Mouse (Mus musculus) limb, embryonic 12.5 days (tissue): Measurements from ENCODE around the gene Ccdc33. TPM values are rescaled to one million over a fixed set of nuclear protein-coding genes. Genes with fewer than 3 reads are reported as not detected.

Experiments used
- ATAC-seq: fragments of 200-750 bp; cut with Nextera tagmentation; 2 replicates; pipeline ENCODE4 v1.8.0; 2017; ENCODE audit warnings: low read depth, moderate TSS enrichment; ENCODE audit not compliant: insufficient number of reproducible peaks, insufficient read depth, low FRiP score, low TSS enrichment
- H3K27ac ChIP-seq: fragments of 300-500 bp; sonication (generic); 2 replicates; pipeline ENCODE4 v1.5.1; 2016; ENCODE audit warnings: mild to moderate bottlenecking, moderate library complexity
- H3K27me3 ChIP-seq: fragments of 300-500 bp; sonication (generic); 2 replicates; pipeline ENCODE4 v1.6.1; 2016; ENCODE audit warnings: mild to moderate bottlenecking, moderate library complexity
- H3K36me3 ChIP-seq: fragments of 300-500 bp; sonication (generic); 2 replicates; pipeline ENCODE4 v1.6.1; 2016; ENCODE audit warnings: mild to moderate bottlenecking, moderate library complexity
- H3K4me1 ChIP-seq: fragments of 300-500 bp; sonication (generic); replicated peaks from 2 replicates; pipeline ENCODE4 v1.6.1; 2016
- H3K4me2 ChIP-seq: fragments of 300-500 bp; sonication (generic); 2 replicates; pipeline ENCODE4 v1.6.1; 2016; ENCODE audit warnings: mild to moderate bottlenecking, moderate library complexity
- H3K4me3 ChIP-seq: fragments of 300-500 bp; sonication (generic); replicated peaks from 2 replicates; pipeline ENCODE4 v1.5.1; 2016; ENCODE audit warnings: mild to moderate bottlenecking
- H3K9ac ChIP-seq: fragments of 300-500 bp; sonication (generic); replicated peaks from 2 replicates; pipeline ENCODE4 v1.6.1; 2016; ENCODE audit warnings: mild to moderate bottlenecking, moderate library complexity
- H3K9me3 ChIP-seq: fragments of 300-500 bp; sonication (generic); 2 replicates; pipeline ENCODE4 v1.6.1; 2016; ENCODE audit warnings: mild to moderate bottlenecking, moderate library complexity
- WGBS: fragments of 180-500 bp; shearing (Covaris S2); methylation state at CpG from one replicate; pipeline ENCODE4 v1.1.7; 2016; 5-methylcytosine and 5-hydroxymethylcytosine counted together
- polyA plus RNA-seq: library from polyadenylated mRNA; unstranded; fragments of >200 nt; fragmentation: Nextera tagmentation; extraction: Ambion mirVana; gene quantifications from 2 replicates; pipeline ENCODE4 v1.2.1, GENCODE M21; 2016

The Ccdc33 gene
- polyA plus RNA-seq = 0.19 and 0.42 TPM in 2 replicates

DNA sequence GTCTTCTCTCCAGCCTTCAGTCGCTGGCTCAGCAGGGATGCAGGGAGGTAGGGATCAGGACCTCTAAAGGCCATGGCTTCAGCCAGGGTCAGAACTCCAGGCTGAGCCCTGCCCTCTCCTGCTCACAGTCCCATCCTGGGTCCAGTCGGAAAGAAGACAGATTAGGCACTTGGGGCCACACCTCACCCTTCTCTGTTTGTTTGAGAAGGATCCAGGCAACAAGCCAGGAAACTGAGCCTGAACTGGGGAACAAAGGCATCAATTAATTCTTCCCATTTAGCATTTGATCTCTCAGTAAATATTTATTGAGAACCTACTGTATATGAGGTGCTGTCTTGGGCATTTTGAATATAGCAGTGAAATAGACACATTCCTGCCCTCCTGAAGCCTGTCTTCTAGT, at the start of gene Ccdc33:
Gene Ccdc33 (minus strand): TSS at position 153 of the 400 bp plus-strand sequence.
- ATAC-seq = no peak
- Histone ChIP-seq H3K4me3 (no peak within 1 kb of the TSS), H3K4me1 (peaks cover 56% of the 10 kb centered on the region), H3K36me3 (no peaks in the 10 kb centered on the region), H3K4me2 (no peak within 1 kb of the TSS), H3K9ac (no peak within 1 kb of the TSS), H3K9me3 (no peaks in the 10 kb centered on the region), H3K27ac (no peak within 1 kb of the TSS), H3K27me3 (peaks cover 13% of the 10 kb centered on the region; the same call in 1 of the 2 replicates)
- WGBS = 12% methylated on average over 2 of the region's 2 CpGs

DNA sequence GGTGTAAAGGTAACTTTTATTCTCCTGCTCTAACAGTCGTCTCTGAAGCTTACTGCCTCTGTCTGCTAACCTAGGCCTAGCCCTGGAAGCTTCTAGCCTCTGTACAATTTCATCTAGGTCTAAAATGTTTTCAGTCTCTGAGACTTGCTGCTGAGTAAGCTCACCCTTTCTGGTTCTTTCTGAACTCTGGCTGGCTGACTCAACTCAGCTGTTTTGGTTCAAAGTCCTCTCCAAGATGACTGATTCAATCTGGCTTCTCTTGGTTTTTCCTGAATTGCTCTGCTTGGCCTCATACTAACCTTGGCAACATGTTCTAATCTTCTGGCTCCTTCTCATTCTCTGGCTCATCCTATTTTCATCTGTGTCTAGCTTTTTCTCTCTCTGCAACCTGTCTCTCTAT, 47.2 kb upstream of the Ccdc33 start:
- H3K4me2 ChIP-seq = no peak overlapping the region
- H3K4me3 ChIP-seq = no peak overlapping the region
- no peaks in the 10 kb centered on the region for H3K27me3 ChIP-seq
- WGBS = 71% methylated on average over 1 of the region's 1 CpGs
- no peak overlapping the region for H3K27ac ChIP-seq
- H3K9ac ChIP-seq = no peak overlapping the region
- peaks cover 17% of the 10 kb centered on the region for H3K4me1 ChIP-seq
- no peak for ATAC-seq
- no peaks in the 10 kb centered on the region for H3K9me3 ChIP-seq
- no peaks in the 10 kb centered on the region for H3K36me3 ChIP-seq

DNA sequence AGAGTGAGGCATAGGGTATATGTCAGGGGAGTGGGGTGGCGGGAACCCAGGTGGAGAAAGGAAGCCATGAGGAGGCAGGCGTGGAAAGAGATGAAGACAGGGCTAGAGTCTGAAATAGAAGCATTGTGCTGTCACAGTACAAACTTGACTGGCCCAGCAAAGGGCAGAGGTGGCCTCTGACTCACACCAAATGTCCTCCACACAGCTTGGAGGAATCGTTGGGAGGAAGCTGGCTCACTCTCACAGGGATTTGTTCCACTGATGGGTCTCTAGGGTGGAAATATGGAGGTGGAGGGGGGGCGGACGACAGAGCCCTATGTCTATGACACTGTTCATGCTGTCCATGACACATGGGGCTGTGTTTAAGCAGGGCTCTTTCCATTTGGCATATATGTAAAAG, 44.5 kb upstream of the Ccdc33 start:
- H3K9me3 ChIP-seq = no peaks in the 10 kb centered on the region
- no peaks in the 10 kb centered on the region for H3K27me3 ChIP-seq
- ATAC-seq = no peak
- peaks cover 37% of the 10 kb centered on the region for H3K4me1 ChIP-seq
- no peaks in the 10 kb centered on the region for H3K36me3 ChIP-seq
- no peak overlapping the region for H3K4me3 ChIP-seq
- H3K4me2 ChIP-seq = no peak overlapping the region
- no peak overlapping the region for H3K27ac ChIP-seq
- WGBS = 77% methylated on average over 5 of the region's 5 CpGs
- H3K9ac ChIP-seq = no peak overlapping the region

DNA sequence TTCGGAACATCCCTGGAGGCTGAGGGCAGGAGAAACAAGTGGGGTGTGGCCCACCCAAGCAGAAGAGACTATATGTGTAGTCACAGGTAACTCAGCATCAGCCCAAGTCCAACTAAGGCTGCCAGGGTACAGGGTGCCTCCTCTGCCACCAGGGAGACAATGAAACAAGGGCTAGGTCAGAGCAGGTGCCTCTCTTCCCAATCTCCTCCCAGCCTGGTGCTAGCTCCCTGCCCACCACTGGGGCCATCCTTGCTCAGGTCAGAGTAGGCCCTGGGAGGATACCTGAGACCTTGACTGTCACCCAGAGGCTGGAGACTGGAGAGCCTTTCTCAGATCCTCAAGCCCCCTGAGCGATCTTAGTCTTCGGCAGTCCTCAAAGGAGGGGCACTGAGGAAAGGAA, 43.5 kb upstream of the Ccdc33 start:
- peaks cover 47% of the 10 kb centered on the region for H3K4me1 ChIP-seq
- no peak overlapping the region for H3K4me2 ChIP-seq
- H3K9ac ChIP-seq = no peak overlapping the region
- H3K27ac ChIP-seq = no peak overlapping the region
- no peak overlapping the region for H3K4me3 ChIP-seq
- no peaks in the 10 kb centered on the region for H3K27me3 ChIP-seq
- 85% methylated on average over 3 of the region's 3 CpGs for WGBS
- ATAC-seq = no peak
- H3K9me3 ChIP-seq = no peaks in the 10 kb centered on the region
- peaks cover 5% of the 10 kb centered on the region; the same call in 1 of the 2 replicates for H3K36me3 ChIP-seq

DNA sequence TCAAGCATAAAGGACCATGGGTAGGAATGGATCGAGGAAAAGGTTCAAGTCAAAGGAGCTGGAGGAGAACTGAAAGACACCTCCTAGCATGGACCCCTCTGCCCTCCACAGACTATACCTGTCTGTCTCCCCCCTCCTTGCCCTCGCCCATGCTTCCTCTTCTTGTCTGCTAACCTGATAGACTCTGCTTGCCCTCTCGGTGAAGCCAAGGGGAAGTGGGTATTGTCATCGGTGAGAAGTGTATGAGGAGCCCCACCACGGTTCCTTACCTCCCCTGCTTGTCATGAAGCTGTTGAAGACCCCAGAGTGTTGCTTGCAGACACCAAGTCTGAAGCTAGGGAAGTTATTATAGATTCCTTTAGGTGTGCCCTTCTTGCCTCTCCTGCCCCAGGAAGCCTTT, 41.7 kb upstream of the Ccdc33 start:
- no peak overlapping the region for H3K9ac ChIP-seq
- no peak for ATAC-seq
- H3K27ac ChIP-seq = peak overlapping the region; percentile 99
- H3K9me3 ChIP-seq = no peaks in the 10 kb centered on the region
- H3K27me3 ChIP-seq = no peaks in the 10 kb centered on the region
- peaks cover 12% of the 10 kb centered on the region; the same call in 1 of the 2 replicates for H3K36me3 ChIP-seq
- H3K4me1 ChIP-seq = peaks cover 66% of the 10 kb centered on the region
- H3K4me2 ChIP-seq = no peak overlapping the region
- H3K4me3 ChIP-seq = no peak overlapping the region
- 89% methylated on average over 5 of the region's 5 CpGs for WGBS

DNA sequence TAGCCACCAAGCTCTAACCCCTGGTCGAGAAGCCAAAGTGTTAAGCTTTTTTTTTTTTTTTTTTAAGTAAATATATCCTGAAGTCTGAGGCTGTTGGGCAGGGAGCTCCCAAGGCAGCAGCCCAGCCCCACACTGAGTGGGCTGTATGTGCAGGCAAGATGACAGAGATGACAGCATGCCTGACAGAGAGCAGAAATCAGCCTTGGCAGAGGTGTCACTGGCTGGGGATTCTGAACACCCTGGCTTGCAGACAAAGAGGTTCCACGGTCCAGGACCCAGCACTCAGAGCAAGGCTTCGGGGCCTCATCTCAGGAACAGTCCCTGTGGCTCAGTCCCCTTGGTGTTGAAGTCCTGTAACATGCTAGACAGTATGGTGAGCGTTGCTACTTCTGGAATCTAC, 41.2 kb upstream of the Ccdc33 start:
- Histone ChIP-seq H3K4me1 (peaks cover 70% of the 10 kb centered on the region), H3K4me3 (no peak overlapping the region; the same call in 1 of the 2 replicates), H3K27ac (peak overlapping the region; percentile 99), H3K27me3 (no peaks in the 10 kb centered on the region), H3K9me3 (no peaks in the 10 kb centered on the region), H3K9ac (no peak overlapping the region), H3K4me2 (peak overlapping the region; percentile 80), H3K36me3 (peaks cover 17% of the 10 kb centered on the region)
- 66% methylated on average over 4 of the region's 4 CpGs for WGBS
- no peak for ATAC-seq

DNA sequence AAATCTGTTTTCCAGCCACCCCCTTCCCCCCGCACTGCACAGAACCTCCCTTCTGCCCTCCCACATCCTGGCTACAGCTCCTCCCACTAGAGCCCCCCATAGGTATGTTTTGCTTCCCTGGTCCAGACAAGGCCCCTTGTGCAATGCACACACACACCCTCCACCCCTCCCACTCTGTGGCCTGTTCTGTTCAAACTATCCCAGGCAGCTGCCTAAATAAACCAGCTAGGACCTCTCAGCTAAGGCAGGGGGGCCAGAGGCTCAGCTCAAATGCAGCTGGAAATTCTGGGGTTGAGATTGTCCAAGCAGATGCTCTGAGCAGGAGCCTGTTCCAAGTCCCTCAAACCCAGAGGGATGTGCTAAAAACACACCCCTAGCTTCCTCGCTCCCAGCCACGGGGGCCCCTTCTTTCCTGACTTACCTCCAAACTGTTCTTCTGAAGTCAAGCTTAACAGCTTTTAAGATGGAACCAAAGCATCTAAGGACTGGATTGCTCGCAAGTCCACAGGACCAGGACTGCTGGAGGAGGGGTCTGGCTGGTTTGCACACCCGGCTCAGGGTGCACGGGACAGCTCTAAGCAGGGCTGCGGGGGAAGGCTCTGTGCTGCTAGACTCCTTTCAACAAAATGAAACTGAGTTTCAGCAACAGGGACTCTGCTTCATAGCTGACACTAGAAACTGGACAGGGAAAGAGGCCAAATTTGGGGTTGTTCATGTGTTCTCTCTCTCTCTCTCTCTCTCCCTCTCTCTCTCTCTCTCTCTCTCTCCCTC, 40.1 kb upstream of the Ccdc33 start:
- 9% methylated on average over 7 of the region's 7 CpGs for WGBS
- Histone ChIP-seq H3K9me3 (no peaks in the 10 kb centered on the region), H3K9ac (peak overlapping the region; percentile 47; the same call in 1 of the 2 replicates), H3K27ac (peak overlapping the region; percentile 99), H3K27me3 (no peaks in the 10 kb centered on the region), H3K4me2 (peak overlapping the region; percentile 80), H3K4me3 (peak overlapping the region; percentile 41), H3K36me3 (peaks cover 28% of the 10 kb centered on the region), H3K4me1 (peaks cover 82% of the 10 kb centered on the region)
- ATAC-seq = peak; percentile 95

DNA sequence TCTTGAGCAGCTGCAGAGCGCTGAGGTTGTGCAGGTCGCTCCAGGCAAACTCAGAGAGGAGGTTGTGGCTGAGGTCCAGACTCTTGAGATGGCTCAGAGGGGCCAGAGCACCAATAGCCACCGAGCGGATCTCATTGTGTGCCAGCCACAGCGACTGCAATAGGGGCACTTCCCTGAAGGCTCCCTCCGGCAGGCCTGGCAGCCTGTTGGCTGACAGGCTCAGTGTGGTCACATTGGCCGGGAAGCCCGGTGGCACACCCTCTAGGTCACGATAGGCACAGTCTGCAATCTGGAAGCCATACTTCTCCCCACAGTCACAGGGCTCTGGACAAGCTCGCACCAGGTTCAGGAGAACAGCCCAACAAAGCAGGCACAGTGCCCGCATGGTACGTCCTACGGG, 39.2 kb upstream of the Ccdc33 start:
- no peak for ATAC-seq
- peak overlapping the region; percentile 41 for H3K4me3 ChIP-seq
- no peaks in the 10 kb centered on the region for H3K9me3 ChIP-seq
- 75% methylated on average over 13 of the region's 13 CpGs for WGBS
- H3K27ac ChIP-seq = peak overlapping the region; percentile 99
- H3K4me2 ChIP-seq = peak overlapping the region; percentile 80
- H3K9ac ChIP-seq = peak overlapping the region; percentile 67
- no peaks in the 10 kb centered on the region for H3K27me3 ChIP-seq
- H3K4me1 ChIP-seq = peaks cover 86% of the 10 kb centered on the region
- H3K36me3 ChIP-seq = peaks cover 37% of the 10 kb centered on the region

DNA sequence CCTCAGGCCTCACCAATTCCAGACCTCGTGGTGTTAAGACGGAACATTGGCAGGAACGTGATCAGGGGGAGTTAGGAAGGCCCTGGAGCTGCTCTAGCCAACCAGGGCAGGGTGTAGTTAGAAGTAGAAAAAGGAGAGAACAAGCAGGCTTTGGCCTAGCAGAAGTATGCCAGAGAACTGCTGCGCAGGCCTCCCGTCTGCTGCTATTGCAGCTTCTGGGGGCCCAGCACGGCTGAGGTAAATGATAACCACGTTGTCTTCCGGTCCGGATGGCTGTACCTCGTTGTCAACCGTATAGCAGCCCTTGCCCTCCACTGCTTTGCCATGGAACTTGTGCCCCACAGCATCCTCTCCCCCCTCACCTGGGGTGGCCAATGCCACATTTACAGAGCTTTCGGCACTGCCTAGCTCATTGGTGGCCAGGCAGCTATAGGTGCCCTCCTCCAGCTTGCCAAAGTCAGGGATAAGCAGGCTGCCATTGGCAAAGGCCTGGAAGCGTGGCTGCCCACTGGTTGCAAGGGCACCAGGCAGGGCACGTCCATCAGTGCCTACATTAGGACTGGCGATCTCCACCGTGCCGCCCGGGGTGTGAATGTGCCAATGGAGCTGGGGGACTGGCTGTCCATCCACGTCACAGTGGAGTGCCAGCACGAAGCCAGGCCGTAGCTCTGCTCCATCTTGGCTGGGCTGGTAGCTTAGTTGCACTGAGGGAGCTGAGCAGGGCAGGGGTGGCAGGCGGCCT, 38.4 kb upstream of the Ccdc33 start:
- peaks cover 82% of the 10 kb centered on the region for H3K4me1 ChIP-seq
- H3K9me3 ChIP-seq = no peaks in the 10 kb centered on the region
- H3K4me3 ChIP-seq = peak overlapping the region; percentile 41
- WGBS = 89% methylated on average over 22 of the region's 22 CpGs
- H3K9ac ChIP-seq = peak overlapping the region; percentile 67
- H3K27ac ChIP-seq = peak overlapping the region; percentile 99
- ATAC-seq = no peak
- peak overlapping the region; percentile 80 for H3K4me2 ChIP-seq
- H3K36me3 ChIP-seq = peaks cover 46% of the 10 kb centered on the region
- H3K27me3 ChIP-seq = no peaks in the 10 kb centered on the region

DNA sequence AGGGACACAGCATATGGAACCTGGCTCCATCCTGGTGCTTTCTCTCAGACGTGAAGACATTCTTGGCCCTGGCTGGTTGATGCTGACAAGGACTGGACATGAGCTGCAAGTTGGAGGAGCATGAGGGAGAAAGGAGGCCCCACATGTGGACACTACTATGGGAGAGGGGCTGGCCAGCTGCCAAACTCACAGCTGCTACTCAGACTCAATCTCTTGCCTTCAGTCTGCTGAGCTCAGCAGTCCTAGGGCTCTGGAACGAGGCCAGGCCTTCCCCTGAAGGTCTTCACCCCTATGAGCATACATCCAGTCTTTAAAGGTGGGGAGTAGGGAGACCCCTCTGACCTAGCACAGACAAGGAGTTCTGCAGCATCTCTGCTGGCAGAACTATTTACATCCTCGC, 36.7 kb upstream of the Ccdc33 start:
- H3K27me3 ChIP-seq = no peaks in the 10 kb centered on the region
- no peak overlapping the region; the same call in 1 of the 2 replicates for H3K9ac ChIP-seq
- H3K27ac ChIP-seq = peak overlapping the region; percentile 99
- H3K9me3 ChIP-seq = no peaks in the 10 kb centered on the region
- H3K4me2 ChIP-seq = peak overlapping the region; percentile 80
- peak overlapping the region; percentile 41; the same call in 1 of the 2 replicates for H3K4me3 ChIP-seq
- ATAC-seq = no peak
- H3K4me1 ChIP-seq = peaks cover 78% of the 10 kb centered on the region
- peaks cover 62% of the 10 kb centered on the region for H3K36me3 ChIP-seq
- WGBS = 54% methylated on average over 3 of the region's 3 CpGs

DNA sequence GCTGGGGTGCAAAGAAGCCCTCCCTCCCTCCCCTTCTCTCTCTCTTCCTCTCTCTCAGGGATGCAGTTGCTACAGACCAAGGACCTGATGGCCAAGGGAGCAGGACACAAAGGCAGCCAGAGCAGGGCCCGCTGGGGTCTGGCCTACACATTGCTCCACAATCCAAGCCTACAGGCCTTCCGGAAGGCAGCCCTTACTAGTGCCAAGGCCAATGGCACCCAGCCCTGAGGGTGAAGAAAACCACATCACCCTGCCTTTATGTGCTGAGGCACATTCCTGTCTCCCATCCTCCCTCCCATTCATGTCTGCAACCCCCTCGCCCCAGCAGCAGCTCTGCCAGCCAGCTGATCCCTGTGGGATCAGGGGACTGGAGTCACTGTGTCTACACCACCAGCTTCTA, 34.5 kb upstream of the Ccdc33 start:
- H3K27me3 ChIP-seq = no peaks in the 10 kb centered on the region
- H3K4me2 ChIP-seq = peak overlapping the region; percentile 13; the same call in 1 of the 2 replicates
- peaks cover 84% of the 10 kb centered on the region for H3K36me3 ChIP-seq
- ATAC-seq = no peak
- H3K9ac ChIP-seq = 0 out of 2 replicates have a peak overlapping the region, but pooled peaks have one; percentile 31
- WGBS = 74% methylated on average over 3 of the region's 3 CpGs
- peak overlapping the region; percentile 99 for H3K27ac ChIP-seq
- no peaks in the 10 kb centered on the region for H3K9me3 ChIP-seq
- no peak overlapping the region for H3K4me3 ChIP-seq
- peaks cover 62% of the 10 kb centered on the region for H3K4me1 ChIP-seq
